Mouse (Mus musculus): ENCODE results near the gene Tmem217.
"Not testable (repeated sequence)": the region's sequence is repeated elsewhere in the genome, so short reads cannot be mapped to it uniquely, and the experiment has no call there.

Tmem217 gene

DNA sequence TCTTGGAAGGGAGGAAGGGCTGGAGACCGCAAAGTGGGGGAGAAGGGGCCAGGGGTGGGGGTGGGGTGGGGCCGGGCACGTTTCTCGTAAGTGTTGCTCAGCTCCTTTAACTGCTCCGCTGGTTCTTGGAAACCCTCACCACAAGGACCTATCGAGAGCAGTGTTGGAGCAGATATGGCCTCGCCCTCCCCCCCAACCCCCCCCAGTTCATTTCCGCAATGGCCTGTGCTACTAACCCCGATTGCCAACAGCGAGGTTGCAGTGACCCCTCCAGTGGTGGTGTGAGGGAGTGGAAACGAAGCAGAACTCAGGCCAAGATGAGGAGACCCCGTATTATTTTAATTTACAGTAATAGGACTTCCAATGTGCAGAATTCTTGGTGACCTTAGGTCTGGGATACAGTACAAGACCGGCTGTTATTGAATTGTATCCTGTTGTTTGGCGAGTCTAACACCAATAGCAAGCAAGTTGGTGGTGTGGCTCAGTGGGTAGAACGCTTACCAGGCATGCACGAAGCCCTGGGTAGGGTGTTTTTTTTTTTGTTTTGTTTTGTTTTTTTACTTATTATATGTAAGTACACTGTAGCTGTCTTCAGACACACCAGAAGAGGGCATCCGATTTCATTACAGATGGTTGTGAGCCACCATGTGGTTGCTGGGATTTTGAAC lies 51.2 kb downstream of the Tmem217 start:
- DNase-seq, result no peak

DNA sequence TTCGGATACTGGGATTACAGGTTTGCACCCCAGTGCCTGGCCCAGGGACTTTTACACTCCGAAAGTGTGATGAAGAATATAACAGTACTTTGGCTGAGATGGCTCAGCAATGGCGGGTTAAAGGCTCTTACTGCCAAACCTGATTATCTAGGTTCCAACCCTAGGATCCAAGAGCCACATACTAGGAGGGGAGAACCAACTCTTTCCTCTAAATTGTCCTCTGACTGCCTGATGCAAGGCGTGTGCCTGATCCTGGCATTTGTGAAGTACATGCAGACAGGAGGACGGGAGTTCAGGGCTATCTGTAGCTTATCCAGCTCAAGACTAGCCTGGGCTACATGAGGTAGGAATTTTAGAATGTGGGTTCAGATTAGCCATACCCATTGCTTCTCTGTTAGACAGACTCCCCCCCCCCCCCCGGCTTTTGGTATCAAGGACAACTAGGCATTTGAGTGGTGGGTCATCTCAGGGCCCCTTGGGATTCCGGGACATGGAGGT lies 51.9 kb downstream of the Tmem217 start:
- no peak for DNase-seq

DNA sequence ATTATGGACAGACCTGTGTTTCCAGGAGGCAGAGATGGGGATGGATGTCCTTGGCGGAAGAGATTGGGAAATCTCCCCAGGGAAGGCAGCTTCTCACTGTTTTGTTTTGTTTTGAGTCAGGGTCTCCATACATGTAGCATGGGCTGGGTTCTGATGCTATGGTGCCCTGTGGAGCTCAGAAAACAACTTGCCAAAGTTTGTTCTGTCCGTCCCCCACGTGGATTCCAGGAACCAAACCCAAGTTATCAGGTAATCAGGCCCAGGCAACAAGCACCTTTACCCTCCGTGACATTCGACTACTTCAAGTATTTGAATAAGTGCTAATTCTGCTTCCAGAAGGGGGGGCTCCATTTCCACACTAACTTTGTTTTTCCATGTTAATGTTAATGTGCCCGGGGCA lies 52.7 kb downstream of the Tmem217 start:
- no peak for DNase-seq

DNA sequence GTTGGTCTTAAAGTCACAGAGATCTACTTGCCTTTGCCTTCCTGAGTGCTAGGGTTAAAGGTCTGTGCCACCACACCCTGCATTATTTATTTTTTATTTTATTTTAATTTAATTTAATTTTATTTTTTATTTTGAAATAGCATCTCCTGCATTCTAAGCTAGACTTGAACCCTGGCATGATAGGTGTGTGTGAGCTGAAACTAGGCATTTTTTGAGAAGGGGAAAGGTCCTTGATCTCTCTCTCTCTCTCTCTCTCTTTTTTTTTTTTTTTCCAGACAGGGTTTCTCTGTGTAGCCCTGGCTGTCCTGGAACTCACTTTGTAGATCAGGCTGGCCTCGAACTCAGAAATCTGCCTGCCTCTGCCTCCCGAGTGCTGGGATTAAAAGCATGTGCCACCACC lies 53.2 kb downstream of the Tmem217 start:
- not testable (repeated sequence) for DNase-seq

DNA sequence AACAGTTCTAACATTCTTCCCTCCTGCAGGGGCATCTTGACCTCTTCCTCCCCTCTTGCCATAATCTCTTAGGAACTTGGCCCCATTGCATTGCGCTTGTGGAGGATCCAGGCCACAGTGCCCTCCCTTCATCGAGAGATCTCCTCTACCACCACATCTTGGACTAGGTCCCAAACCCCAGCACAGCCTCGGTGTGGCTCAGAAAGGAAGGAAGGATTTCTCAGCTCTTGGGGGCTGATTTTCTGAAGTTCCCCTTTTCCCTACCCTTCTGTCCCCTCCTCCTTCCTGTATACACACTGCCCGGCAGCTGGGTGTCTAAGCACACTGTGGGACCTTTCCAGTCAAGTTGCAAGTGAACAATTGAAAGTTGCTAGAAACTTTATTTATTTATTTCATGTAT lies 54.2 kb downstream of the Tmem217 start:
- peak; percentile 49 for DNase-seq

DNA sequence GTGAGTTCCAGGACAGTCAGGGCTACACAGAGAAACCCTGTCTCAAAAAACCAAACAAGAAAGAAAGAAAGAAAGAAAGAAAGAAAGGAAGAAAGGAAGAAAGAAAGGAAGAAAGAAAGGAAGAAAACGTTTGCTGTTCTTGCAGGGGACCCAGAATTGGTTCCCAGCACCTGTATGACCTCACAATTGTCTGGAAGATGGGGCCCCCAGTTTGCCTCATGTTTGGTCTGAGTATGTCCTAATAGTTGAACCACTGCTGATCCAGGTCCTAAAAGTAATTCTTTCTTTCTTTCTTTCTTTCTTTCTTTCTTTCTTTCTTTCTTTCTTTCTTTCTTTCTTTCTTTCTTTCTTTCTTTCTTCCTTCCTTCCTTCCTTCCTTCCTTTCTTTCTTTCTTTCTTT lies 54.7 kb downstream of the Tmem217 start:
- not testable (repeated sequence) for DNase-seq

DNA sequence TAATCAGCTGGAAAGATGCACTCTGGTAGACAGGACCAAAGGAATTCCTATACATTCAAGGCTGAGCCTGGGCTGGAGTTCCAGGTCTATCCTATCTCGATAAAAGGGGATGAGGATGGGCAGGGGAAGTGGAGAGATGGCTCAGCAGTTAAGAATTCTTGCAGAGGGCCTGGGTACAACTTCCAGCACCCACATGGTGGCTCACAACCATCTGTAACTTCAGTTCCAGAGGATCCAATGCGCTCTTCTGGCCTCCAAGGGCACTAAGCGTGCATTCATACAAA lies 55.2 kb downstream of the Tmem217 start:
- no peak for DNase-seq

DNA sequence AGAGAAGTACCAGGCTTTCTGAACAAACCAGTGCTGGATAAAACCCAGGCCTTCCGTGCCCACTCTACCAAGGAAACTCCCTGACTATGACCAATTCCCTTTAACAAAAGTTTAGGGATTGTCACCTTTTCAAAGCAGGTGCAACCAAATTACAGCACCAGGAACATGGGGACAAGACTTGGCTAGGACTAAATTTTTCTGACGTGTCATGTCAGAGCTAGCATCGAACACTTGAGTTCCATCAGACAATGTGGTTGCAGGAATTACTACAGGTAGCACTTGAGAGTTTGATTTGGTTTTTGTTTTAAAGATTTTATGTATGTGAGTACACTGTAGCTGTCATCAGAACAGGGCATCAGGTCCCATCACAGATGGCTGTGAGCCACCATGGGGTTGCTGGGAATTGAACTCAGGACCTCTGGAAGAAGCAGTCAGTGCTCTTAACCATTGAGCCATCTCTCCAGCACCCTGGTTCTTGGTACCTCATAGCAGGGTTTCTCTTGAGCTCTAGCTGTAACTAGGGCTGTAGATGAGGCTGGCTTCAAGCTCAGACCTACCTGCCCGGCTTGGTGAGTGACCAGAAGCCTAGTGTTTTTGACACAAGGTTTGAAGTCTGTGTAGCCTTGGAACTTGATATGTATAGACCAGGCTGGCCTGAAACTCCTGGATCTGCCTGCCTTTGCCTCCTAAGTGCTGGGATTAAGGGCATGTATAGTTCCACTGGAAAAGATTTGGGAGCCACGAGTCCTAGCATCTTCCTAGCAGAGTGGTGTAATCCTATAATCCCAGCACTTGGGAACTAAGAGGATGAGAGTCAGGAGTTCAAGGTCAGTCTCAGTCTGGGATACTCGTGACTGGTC lies 55.7 kb downstream of the Tmem217 start:
- no peak for DNase-seq

DNA sequence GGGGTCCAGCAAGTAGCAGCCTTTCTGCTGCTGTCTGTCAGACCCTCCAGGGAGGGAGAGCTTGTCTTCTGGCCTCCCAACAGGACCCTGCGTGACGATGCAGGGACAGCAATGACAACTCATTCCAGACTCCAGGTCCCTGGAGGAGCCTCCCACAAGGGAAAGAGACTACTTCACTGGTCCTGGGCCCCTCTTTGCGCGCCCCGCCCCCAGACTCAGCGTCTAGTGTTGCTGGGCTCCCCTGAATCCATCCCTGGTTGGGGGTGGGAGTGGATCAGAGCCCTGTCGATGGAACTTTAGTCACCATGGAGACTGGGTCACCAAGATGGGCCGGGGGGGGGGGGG lies 57.5 kb downstream of the Tmem217 start:
- DNase-seq, result no peak

DNA sequence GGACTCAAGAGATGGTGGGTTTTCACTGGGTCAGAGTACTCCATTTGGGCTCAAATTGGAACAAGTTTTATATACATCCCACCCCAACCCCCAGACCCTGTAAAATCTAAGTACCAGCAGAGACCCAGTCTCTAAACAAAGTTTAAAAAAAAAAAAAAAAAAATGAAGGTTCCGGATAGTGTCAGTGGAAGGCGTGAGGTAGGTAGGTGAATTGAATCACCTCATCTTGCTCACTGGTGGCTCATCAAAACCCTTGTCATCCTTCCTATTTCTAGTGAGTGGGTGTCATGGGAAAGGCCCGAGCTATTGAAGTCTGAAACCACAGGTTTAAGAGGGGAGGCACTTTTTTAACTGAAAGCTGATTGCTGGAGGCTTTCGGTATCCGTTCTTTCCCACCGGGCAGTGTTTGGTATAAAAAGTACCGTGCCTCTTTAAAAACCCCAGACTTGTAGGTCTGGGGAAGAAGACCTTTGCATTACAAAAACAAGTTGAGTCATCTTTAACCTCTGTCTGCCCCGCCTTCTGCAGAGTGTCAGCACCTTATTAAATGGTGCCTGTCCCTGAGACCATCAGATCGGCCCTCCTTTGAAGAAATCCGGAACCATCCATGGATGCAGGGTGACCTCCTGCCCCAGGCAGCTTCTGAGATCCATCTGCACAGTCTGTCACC lies 58.0 kb downstream of the Tmem217 start:
- no peak for DNase-seq

DNA sequence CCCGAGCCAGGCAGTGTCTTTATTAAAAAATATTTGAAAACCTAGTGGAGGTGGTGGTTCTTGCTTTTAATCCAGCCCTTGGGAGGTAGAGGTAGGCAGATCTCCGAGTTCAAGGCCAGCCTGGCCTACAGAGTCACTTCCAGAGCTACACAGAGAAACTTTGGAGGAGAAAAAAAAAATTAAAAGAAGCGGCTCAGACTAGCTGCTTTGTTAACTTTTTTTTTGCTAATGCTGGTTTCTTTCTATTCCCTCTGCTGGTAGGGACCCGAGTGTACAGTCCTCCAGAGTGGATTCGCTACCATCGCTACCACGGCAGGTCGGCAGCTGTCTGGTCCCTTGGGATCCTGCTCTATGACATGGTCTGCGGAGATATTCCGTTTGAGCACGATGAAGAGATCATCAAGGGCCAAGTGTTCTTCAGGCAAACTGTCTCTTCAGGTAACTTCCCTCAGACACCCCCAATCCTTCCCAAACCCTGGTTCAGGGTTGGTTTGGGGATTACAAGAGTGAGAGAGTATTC lies 58.7 kb downstream of the Tmem217 start:
- DNase-seq, result no peak

DNA sequence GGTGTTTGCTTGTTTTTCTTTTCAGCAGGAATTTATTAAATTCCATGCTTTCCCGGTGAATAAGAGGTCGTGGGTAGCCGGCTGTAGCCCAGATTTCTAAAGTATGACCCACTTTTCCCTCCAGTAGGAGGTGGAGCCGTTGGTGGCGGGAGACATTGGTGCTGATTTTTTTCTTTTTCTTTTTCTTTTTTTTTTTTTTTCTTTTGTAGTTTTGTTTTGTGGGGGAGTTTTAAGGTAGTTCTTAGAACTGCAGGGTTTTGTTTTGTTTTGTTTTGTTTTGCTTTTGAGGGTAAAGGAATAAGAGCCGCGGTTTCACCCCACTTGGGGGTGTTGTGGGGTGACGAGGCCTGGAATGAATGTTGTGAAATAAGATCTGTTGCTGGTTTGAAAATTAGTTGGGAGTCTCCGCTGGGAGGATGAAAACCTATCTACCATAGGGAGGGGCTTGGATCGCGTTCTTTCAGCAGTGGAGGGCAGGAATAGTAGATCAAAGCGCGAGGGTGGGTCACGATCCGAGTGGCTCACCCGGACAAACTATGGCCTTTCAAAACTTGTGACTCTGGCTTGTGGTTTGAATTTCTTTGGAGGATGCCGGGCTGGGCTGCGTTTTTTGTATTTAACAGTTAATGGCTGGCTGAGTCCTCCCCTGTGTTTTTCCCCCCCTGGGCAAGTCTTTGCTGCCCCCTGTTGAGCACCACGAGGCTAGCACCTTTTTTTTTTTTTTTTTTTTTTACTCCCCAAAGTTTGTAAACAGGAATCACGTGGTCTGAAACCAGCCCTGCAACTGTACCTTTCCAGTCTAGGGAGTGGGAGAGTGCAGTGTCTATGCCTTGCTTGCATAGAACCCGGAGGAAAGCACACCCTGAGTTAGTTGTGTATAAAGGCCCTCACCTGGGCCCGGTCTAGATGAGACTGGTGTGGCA lies 59.7 kb downstream of the Tmem217 start:
- peak; percentile 31 for DNase-seq

DNA sequence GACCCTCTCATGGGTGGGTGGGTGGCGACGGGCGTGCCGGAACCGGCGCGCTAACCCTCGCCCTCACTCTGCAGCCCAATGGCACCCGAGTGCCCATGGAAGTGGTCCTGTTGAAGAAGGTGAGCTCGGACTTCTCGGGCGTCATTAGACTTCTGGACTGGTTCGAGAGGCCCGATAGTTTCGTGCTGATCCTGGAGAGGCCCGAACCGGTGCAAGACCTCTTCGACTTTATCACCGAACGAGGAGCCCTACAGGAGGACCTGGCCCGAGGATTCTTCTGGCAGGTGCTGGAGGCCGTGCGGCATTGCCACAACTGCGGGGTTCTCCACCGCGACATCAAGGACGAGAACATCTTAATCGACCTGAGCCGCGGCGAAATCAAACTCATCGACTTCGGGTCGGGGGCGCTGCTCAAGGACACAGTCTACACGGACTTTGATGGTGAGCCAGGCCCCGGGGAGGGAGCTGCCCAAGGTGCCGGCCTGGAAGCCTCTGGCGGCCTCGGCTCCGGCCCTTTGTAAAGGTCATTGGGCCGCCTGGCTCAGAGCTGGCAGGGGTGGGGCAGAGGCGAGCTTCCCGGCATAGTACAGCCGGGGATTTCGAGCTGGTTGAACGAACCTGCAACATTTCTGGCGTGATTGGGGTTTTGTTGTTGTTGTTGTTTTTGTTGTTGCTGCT lies 60.5 kb downstream of the Tmem217 start:
- no peak for DNase-seq

DNA sequence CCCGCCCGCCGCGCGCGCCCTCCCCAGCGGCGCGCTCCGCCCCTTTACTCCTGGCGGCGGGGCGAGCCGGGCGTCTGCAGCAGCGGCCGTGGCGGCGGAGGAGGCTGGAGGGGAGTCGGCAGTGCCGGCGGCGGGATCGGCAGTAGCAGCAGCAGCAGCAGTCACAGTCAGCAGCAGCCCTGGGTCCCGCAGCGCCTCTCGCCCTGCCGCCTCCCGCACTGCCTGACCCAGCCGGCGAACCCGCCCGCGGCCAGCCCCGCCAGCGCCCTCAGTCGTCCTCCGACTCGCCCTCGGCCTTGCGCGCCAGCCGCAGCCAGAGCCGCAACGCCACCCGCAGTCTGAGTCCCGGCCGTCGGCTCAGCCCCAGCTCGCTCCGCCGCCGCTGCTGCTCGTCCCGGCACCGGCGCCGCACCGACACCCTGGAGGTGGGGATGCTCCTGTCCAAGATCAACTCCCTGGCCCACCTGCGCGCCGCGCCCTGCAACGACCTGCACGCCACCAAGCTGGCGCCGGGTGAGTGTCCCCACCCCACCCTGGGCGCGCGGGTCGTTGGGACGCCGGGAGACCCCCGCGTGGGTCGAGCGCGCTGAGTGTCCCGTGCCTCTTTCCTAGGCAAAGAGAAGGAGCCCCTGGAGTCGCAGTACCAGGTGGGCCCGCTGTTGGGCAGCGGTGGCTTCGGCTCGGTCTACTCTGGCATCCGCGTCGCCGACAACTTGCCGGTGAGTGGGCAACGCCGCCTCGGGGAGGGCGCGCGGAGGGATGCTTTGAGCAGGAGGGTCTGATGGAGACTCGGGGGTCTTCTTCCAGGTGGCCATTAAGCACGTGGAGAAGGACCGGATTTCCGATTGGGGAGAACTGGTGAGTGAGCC lies 61.2 kb downstream of the Tmem217 start, which contains the start of gene Pim1:
Gene Pim1 (plus strand): TSS at position 41 of the 869 bp plus-strand sequence.
- DNase-seq, result no peak

DNA sequence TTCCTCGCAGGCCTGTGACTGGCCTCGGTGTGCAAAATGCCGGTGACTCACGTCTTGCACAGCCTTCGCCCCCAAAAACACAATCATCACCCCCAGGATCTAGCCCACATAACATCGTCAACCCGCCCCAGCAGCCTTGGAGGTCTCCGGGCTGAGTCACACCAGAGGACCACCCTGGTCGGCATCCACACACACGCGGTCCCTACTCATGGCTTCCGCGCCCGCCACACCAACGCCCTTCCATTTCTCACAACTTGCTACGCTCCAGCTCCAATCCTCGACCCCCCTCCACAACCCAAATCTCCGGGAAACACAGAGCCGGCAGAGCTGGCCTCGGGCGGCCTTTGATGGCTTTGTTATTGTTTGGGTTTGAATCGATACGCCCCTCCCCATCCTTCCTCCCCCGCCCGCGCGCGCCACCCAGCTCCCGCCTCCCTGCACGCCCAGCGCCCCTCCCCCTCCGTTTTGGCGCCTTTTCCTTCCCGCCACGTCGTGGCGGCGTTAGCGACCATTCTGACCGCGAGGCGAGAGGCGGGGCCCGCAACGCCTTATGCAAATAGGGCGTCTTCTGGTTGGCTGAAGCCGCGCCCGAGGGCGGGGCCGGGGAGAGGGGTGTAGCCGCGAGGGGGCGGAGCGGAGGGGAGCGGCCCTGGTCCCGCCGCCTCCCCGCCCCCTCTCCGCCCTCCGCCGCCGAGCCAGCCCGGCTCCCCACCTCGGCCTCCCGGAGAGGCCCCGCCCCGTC lies 62.0 kb downstream of the Tmem217 start:
- peak; percentile 98 for DNase-seq

DNA sequence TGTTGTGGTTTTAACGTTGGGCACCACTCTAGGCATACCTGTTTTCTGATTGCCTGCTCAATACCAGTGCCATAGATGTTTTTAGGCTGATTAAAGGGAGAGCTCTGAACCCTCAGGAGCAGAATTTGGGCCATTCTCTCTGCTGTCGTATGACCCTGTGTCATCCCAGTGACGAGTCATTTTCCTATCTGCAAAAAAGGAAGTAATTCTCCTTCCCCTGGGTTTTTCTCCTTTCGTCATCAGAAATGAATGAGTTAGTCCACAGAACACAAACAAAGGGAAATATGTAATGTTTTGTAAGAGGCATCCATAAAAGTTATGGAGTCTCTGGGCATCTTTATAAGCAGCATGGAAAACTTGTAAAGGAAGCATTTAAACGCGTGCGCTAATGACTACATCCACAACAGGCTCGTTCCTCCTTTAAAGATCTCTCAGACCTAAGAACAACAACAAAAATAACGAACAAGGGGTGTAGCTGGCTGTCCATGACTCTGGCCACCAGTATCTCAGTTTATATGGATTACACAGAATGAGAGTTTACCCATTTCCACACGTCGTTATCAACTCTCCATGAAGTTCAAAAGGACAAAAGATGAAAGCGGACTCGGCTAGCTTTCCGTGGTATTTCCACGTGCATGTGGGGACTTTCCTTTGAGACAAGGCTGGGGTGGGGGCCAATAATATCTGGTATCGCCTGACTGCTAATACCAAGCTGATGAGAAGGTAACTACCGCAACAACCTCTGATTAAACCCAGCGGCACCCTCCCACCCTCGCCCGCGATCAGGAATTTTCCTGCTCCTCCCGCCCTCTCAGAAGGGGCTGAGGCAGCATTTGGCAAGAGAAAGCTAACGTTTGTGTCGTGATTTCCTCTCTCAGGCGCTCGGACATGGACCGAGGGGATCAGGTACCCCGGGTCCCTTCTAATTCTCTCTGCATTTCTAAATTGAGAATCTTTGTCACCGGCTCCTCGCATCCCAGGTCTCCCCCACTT lies 62.9 kb downstream of the Tmem217 start:
- DNase-seq, result no peak

DNA sequence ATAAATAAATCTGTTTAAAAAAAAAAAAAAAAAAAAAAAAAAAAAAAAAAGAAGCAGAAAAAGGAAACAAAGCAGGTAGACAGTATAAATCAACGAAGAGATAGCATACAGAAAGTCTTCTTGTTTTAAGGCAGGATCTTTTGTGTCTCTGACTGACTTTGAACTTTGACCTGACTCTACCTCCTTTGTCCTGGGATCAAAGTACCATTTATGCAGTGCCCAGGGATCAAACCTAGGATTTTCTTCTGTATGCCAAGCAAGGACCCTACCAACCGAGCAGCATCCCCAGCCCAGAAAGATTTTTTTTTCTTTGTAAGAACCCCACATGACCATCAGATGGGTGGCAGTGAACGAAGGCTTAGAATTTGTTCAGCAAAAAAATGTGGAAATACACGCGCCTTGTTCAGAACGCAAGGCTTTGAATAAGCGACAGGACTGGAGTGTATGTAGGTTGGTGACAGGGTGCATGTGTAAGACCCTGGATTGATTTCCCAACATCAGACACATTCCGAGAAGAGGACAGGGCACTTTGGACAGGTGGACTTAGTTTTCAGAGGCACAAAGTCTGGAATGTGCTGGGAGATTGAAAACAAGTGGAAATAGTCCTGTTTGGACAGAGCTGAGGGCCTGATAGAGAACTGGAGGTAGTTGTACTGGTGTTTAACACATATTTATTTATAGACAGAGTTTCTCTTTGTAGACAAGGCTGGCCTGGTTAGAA lies 63.8 kb downstream of the Tmem217 start:
- DNase-seq, result no peak
